Mouse (Mus musculus) CD4-positive helper T cell, adult 2 months (primary cell): ENCODE results near the gene Pabpc4l.
"Not testable (repeated sequence)": the region's sequence is repeated elsewhere in the genome, so short reads cannot be mapped to it uniquely, and the experiment has no call there.

Experiments used
- DNase-seq: peaks from one replicate; pipeline ENCODE4 v3.0.0-alpha.2; 2012; ENCODE audit warnings: low read depth, missing footprints, low spot score

Gene Pabpc4l

DNA sequence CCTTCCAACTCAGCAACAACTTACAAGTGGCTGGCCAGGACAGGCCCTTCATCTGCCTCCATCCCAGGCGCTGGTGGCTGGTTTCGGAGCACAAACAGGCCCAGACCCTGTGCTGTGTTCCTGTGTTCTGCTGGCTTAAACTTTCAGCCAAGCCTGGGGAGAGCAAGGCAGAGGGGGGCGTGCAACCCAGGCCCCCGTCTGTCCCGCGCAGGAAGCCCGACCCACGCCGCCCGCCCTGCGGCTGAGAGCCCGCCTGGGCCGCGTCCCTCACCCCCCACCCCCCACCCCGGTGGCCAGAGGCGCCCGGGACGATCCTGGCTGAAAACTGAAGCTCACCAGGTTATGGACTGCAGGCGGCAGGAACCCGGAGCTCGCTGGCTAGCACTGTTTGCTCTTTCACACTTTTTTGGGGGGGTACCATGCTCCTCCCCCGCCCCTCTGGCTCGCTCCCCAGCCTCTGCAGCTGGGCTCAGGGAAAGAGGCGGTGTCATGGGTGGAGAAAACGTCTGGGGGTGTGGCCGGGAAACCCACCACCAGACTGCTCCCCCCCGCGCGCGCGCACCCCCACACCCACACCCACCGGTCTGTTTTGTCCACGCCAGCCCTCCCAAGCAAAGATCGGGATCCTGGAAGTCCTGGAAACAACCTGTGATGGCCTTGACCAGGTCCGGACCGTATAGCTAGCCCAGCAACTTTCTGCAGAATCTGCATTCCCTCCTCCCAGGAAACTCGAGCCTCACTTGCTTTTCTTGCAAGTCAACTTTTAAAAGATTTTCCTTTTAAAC lies at the start of gene Pabpc4l:
Gene Pabpc4l, minus strand, starts transcription at position 739 of the 785 bp plus-strand sequence.
- no peak for DNase-seq

DNA sequence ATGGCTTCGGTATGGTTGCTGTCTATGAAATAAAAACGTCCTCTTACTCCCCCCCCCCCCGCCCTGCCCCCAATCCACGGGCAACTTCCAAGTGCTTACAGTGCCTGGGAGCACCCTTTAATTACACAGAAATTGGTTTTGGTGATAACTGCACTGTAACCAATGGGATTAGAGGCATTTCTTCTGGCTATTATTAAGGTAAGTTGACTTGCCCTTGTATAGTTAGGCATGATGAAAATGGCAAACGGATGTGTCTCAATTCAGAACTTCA lies 42.9 kb upstream of the Pabpc4l start:
- DNase-seq: no peak

DNA sequence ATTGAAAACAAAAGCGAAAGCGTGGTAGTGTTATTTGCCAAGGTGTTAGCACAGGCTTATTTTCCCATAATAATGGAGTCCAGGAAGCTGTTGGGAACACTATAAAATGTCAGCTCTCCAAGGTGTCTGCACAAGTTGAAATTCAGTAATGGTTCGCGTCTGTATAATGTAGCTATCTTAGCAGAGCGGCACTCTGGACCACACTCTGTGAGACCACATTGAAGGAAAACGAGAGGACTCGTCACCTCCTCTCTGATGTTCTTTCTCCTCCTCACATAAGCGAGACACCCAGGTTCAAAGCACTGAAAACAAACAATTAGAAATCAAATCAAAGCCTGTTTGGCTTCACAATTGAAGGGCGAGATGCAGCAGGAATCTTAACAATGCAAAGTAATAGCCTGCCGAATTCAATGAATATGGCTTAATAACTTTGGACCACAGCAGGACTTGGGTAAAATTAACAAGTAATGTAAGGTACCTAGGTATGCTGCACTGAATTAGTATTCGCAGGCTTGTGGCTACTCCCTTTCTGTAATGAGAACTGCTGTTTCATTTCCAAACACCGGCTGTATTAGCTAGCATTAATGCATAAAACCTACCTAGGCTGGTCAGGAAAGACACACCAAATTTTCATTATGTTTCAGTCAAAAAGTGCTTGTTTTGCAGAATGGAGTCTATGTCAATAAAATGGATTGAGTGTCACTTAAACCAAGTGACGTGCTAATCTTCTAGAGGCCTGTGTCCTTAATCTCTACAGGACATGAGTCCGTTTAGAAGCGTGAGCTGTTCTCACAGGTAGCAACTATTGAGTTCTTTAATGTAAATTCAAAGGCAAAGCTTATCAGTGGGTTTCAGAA lies 42.3 kb upstream of the Pabpc4l start:
- DNase-seq: no peak

DNA sequence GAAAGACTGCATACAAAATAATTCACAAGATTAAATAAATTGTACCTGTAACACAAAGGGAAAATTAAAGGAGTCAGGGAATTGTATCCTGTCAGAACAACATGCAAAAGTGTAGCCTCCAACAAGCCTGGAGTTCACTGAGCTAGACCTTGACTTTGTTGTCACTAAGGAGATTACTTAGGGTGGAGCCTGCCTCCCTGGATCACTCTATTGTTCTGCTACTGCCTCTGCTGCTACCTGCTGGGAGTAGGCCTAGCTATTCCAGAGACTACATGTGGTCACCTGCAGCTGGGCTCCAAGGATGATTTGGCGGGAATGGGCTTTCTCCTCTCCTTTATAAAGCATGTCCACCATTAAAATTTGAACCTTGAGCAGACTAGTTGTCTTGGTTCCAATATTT lies 38.1 kb upstream of the Pabpc4l start:
- DNase-seq: not testable (repeated sequence)

DNA sequence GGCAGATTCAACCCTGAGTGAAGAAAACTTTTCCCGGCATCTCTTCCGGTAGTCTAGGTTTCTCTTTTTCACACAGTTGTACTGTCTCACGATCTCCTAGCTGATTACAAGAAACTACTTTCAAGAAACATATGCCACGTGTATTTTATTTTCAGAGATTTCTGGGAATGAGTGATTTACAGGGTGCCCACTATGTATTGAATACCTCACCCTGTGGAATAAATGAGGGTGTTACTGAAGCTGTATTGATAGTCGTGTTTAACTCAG lies 180 bp upstream of the Pabpc4l start:
- DNase-seq: no peak

DNA sequence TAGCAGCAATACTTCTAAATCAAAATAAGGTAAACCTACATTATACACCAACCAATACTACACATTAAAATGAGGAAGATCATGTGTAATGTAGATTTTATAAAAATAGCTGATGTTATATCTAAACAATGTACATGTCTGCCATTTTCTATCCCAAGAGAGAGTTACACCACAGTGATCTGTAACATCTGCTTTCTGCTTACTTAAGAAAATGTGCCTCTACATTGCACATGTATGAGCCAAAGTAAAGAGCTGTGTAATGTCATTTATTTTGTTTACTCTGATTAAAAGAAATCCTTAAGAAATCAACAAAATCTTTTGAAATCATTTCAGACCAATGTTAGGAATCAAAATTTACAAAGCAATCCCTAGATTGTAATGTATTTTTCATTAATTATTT lies 16.6 kb downstream of the Pabpc4l start:
- no peak for DNase-seq
